Mouse (Mus musculus): Measurements from ENCODE around the gene Erlin1. TPM values are rescaled to one million over a fixed set of nuclear protein-coding genes. Genes with fewer than 3 reads are reported as not detected.

Gene Erlin1
- polyA plus RNA-seq, 1 experiment from 2014 or later = 21.9 TPM

GRCm38 (mm10) chr19:44023066-44023465, 46.5 kb downstream of the Erlin1 start:
- no peak for ATAC-seq (replicated peaks; ENCODE audit: low FRiP score, low TSS enrichment, low read depth)
- Histone ChIP-seq H3K4me1 (replicated peaks; ENCODE audit: control insufficient read depth, insufficient read depth, low read length) (no peaks in the 10 kb centered on the region), H3K27me3 (replicated peaks; ENCODE audit: control insufficient read depth, insufficient read depth, low read length) (no peaks in the 10 kb centered on the region), H3K36me3 (ENCODE audit: control insufficient read depth, insufficient read depth, low read length) (no peaks in the 10 kb centered on the region), H3K9ac (ENCODE audit: low read length) (no peak overlapping the region), H3K27ac (ENCODE audit: low read depth) (no peak overlapping the region), H3K4me2 (ENCODE audit: low read length) (no peak overlapping the region), H3K4me3 (ENCODE audit: low read depth, low read length) (no peak overlapping the region), H3K9me3 (ENCODE audit: control insufficient read depth, low read length) (no peaks in the 10 kb centered on the region)
- DNase-seq (ENCODE audit: low spot score) = no peak
- 61% methylated on average over 5 of the region's 5 CpGs for WGBS

GRCm38 (mm10) chr19:44021502-44021901, 48.1 kb downstream of the Erlin1 start:
- H3K4me3 ChIP-seq (ENCODE audit: low read depth, low read length) = no peak overlapping the region
- no peaks in the 10 kb centered on the region for H3K27me3 ChIP-seq (replicated peaks; ENCODE audit: control insufficient read depth, insufficient read depth, low read length)
- H3K9me3 ChIP-seq (ENCODE audit: control insufficient read depth, low read length) = no peaks in the 10 kb centered on the region
- H3K4me1 ChIP-seq (replicated peaks; ENCODE audit: control insufficient read depth, insufficient read depth, low read length) = no peaks in the 10 kb centered on the region
- 84% methylated on average over 4 of the region's 4 CpGs for WGBS
- ATAC-seq (replicated peaks; ENCODE audit: low FRiP score, low TSS enrichment, low read depth) (no peak), DNase-seq (ENCODE audit: low spot score) (no peak)
- H3K36me3 ChIP-seq (ENCODE audit: control insufficient read depth, insufficient read depth, low read length) = no peaks in the 10 kb centered on the region
- no peak overlapping the region for H3K27ac ChIP-seq (ENCODE audit: low read depth)
- no peak overlapping the region for H3K9ac ChIP-seq (ENCODE audit: low read length)
- no peak overlapping the region for H3K4me2 ChIP-seq (ENCODE audit: low read length)

- Histone ChIP-seq H3K36me3 (ENCODE audit: control insufficient read depth, insufficient read depth, low read length) (no peaks in the 10 kb centered on the region), H3K4me2 (ENCODE audit: low read length) (no peak overlapping the region), H3K27me3 (replicated peaks; ENCODE audit: control insufficient read depth, insufficient read depth, low read length) (no peaks in the 10 kb centered on the region), H3K4me3 (ENCODE audit: low read depth, low read length) (no peak overlapping the region), H3K9ac (ENCODE audit: low read length) (no peak overlapping the region), H3K4me1 (replicated peaks; ENCODE audit: control insufficient read depth, insufficient read depth, low read length) (no peaks in the 10 kb centered on the region), H3K9me3 (ENCODE audit: control insufficient read depth, low read length) (no peaks in the 10 kb centered on the region), H3K27ac (ENCODE audit: low read depth) (no peak overlapping the region)
- ATAC-seq (replicated peaks; ENCODE audit: low FRiP score, low TSS enrichment, low read depth) (no peak), DNase-seq (ENCODE audit: low spot score) (no peak)
- WGBS = 64% methylated on average over 7 of the region's 7 CpGs
Measured at GRCm38 (mm10) chr19:44019739-44020138, 49.8 kb downstream of the Erlin1 start.

- H3K4me3 ChIP-seq (ENCODE audit: low read depth, low read length) = no peak overlapping the region
- ATAC-seq (replicated peaks; ENCODE audit: low FRiP score, low TSS enrichment, low read depth) (no peak), DNase-seq (ENCODE audit: low spot score) (no peak)
- H3K27me3 ChIP-seq (replicated peaks; ENCODE audit: control insufficient read depth, insufficient read depth, low read length) = no peaks in the 10 kb centered on the region
- H3K4me2 ChIP-seq (ENCODE audit: low read length) = no peak overlapping the region
- no peak overlapping the region for H3K9ac ChIP-seq (ENCODE audit: low read length)
- no peak overlapping the region for H3K27ac ChIP-seq (ENCODE audit: low read depth)
- H3K36me3 ChIP-seq (ENCODE audit: control insufficient read depth, insufficient read depth, low read length) = no peaks in the 10 kb centered on the region
- H3K9me3 ChIP-seq (ENCODE audit: control insufficient read depth, low read length) = no peaks in the 10 kb centered on the region
- H3K4me1 ChIP-seq (replicated peaks; ENCODE audit: control insufficient read depth, insufficient read depth, low read length) = no peaks in the 10 kb centered on the region
- WGBS = 65% methylated on average over 6 of the region's 6 CpGs
Measured at GRCm38 (mm10) chr19:44013862-44014261, 55.7 kb downstream of the Erlin1 start.

- Histone ChIP-seq H3K27me3 (replicated peaks; ENCODE audit: control insufficient read depth, insufficient read depth, low read length) (no peaks in the 10 kb centered on the region), H3K36me3 (ENCODE audit: control insufficient read depth, insufficient read depth, low read length) (no peaks in the 10 kb centered on the region), H3K4me2 (ENCODE audit: low read length) (no peak overlapping the region), H3K27ac (ENCODE audit: low read depth) (peak overlapping the region; percentile 48), H3K4me1 (replicated peaks; ENCODE audit: control insufficient read depth, insufficient read depth, low read length) (no peaks in the 10 kb centered on the region), H3K9me3 (ENCODE audit: control insufficient read depth, low read length) (no peaks in the 10 kb centered on the region), H3K9ac (ENCODE audit: low read length) (no peak overlapping the region), H3K4me3 (ENCODE audit: low read depth, low read length) (no peak overlapping the region)
- DNase-seq (ENCODE audit: low spot score) = peak; percentile 66
- 34% methylated on average over 15 of the region's 15 CpGs for WGBS
- ATAC-seq (replicated peaks; ENCODE audit: low FRiP score, low TSS enrichment, low read depth) = no peak
Measured at GRCm38 (mm10) chr19:44008784-44009183, 60.8 kb downstream of the Erlin1 start.

- no peaks in the 10 kb centered on the region for H3K9me3 ChIP-seq (ENCODE audit: control insufficient read depth, low read length)
- no peak overlapping the region for H3K9ac ChIP-seq (ENCODE audit: low read length)
- no peaks in the 10 kb centered on the region for H3K27me3 ChIP-seq (replicated peaks; ENCODE audit: control insufficient read depth, insufficient read depth, low read length)
- DNase-seq (ENCODE audit: low spot score) = no peak
- whole genome bisulfite sequencing = 74% methylated on average over 12 of the region's 12 CpGs
- H3K4me2 ChIP-seq (ENCODE audit: low read length) = no peak overlapping the region
- no peak overlapping the region for H3K4me3 ChIP-seq (ENCODE audit: low read depth, low read length)
- H3K36me3 ChIP-seq (ENCODE audit: control insufficient read depth, insufficient read depth, low read length) = no peaks in the 10 kb centered on the region
- no peak overlapping the region for H3K27ac ChIP-seq (ENCODE audit: low read depth)
- ATAC-seq (replicated peaks; ENCODE audit: low FRiP score, low TSS enrichment, low read depth) = no peak
- no peaks in the 10 kb centered on the region for H3K4me1 ChIP-seq (replicated peaks; ENCODE audit: control insufficient read depth, insufficient read depth, low read length)
Measured at GRCm38 (mm10) chr19:44007186-44007585, 62.4 kb downstream of the Erlin1 start.

- Histone ChIP-seq H3K4me2 (ENCODE audit: low read length) (no peak overlapping the region), H3K4me3 (ENCODE audit: low read depth, low read length) (no peak overlapping the region), H3K36me3 (ENCODE audit: control insufficient read depth, insufficient read depth, low read length) (no peaks in the 10 kb centered on the region), H3K27me3 (replicated peaks; ENCODE audit: control insufficient read depth, insufficient read depth, low read length) (no peaks in the 10 kb centered on the region), H3K4me1 (replicated peaks; ENCODE audit: control insufficient read depth, insufficient read depth, low read length) (no peaks in the 10 kb centered on the region), H3K27ac (ENCODE audit: low read depth) (no peak overlapping the region), H3K9ac (ENCODE audit: low read length) (no peak overlapping the region), H3K9me3 (ENCODE audit: control insufficient read depth, low read length) (no peaks in the 10 kb centered on the region)
- no peak for ATAC-seq (replicated peaks; ENCODE audit: low FRiP score, low TSS enrichment, low read depth)
- 54% methylated on average over 4 of the region's 4 CpGs for whole genome bisulfite sequencing
- DNase-seq (ENCODE audit: low spot score) = no peak
Measured at GRCm38 (mm10) chr19:44005025-44005424, 64.6 kb downstream of the Erlin1 start.

GRCm38 (mm10) chr19:44004261-44004660, 65.3 kb downstream of the Erlin1 start:
- ATAC-seq (replicated peaks; ENCODE audit: low FRiP score, low TSS enrichment, low read depth) = no peak
- Histone ChIP-seq H3K27ac (ENCODE audit: low read depth) (no peak overlapping the region), H3K4me1 (replicated peaks; ENCODE audit: control insufficient read depth, insufficient read depth, low read length) (no peaks in the 10 kb centered on the region), H3K4me3 (ENCODE audit: low read depth, low read length) (no peak overlapping the region), H3K9me3 (ENCODE audit: control insufficient read depth, low read length) (no peaks in the 10 kb centered on the region), H3K27me3 (replicated peaks; ENCODE audit: control insufficient read depth, insufficient read depth, low read length) (no peaks in the 10 kb centered on the region), H3K4me2 (ENCODE audit: low read length) (no peak overlapping the region), H3K36me3 (ENCODE audit: control insufficient read depth, insufficient read depth, low read length) (no peaks in the 10 kb centered on the region), H3K9ac (ENCODE audit: low read length) (no peak overlapping the region)
- DNase-seq (ENCODE audit: low spot score) = no peak
- WGBS = 87% methylated on average over 2 of the region's 2 CpGs

GRCm38 (mm10) chr19:44000720-44001119, 68.9 kb downstream of the Erlin1 start:
- Histone ChIP-seq H3K4me3 (ENCODE audit: low read depth, low read length) (no peak overlapping the region), H3K4me2 (ENCODE audit: low read length) (no peak overlapping the region), H3K27ac (ENCODE audit: low read depth) (no peak overlapping the region), H3K27me3 (replicated peaks; ENCODE audit: control insufficient read depth, insufficient read depth, low read length) (no peaks in the 10 kb centered on the region), H3K36me3 (ENCODE audit: control insufficient read depth, insufficient read depth, low read length) (no peaks in the 10 kb centered on the region), H3K9me3 (ENCODE audit: control insufficient read depth, low read length) (no peaks in the 10 kb centered on the region), H3K4me1 (replicated peaks; ENCODE audit: control insufficient read depth, insufficient read depth, low read length) (no peaks in the 10 kb centered on the region), H3K9ac (ENCODE audit: low read length) (no peak overlapping the region)
- WGBS = 74% methylated on average over 5 of the region's 5 CpGs
- ATAC-seq (replicated peaks; ENCODE audit: low FRiP score, low TSS enrichment, low read depth) = no peak
- DNase-seq (ENCODE audit: low spot score) = no peak

All from intestine, embryonic 14.5 days (tissue).